Mouse (Mus musculus) frontal cortex, postnatal 14 days (tissue): Measurements from ENCODE around the gene Chit1.

ENCODE experiments used
- DNase-seq, 2 experiments: peaks; one replicate each; pipeline ENCODE4 v3.0.0; 2022; ENCODE audit warnings: low spot score in 2 of 2

Gene Chit1

GRCm38 (mm10) chr1:134142363-134142794 lies 31.3 kb downstream of the Chit1 start:
- no peak for DNase-seq

GRCm38 (mm10) chr1:134146066-134146465 lies 35.0 kb downstream of the Chit1 start:
- DNase-seq, result peak; percentile 34 to 40

- no peak for DNase-seq
Measured at GRCm38 (mm10) chr1:134150076-134150475, 39.0 kb downstream of the Chit1 start.

- DNase-seq, result no peak
Measured at GRCm38 (mm10) chr1:134150745-134151144, 39.7 kb downstream of the Chit1 start.

GRCm38 (mm10) chr1:134151655-134152412 lies 40.8 kb downstream of the Chit1 start:
- peak; percentile 45 to 76 for DNase-seq

- DNase-seq, result no peak
Measured at GRCm38 (mm10) chr1:134152626-134153590, 41.9 kb downstream of the Chit1 start.

GRCm38 (mm10) chr1:134154121-134154520 lies 43.1 kb downstream of the Chit1 start:
- DNase-seq, result no peak

GRCm38 (mm10) chr1:134154655-134155054 lies 43.6 kb downstream of the Chit1 start:
- no peak for DNase-seq

- DNase-seq, result no peak
Measured at GRCm38 (mm10) chr1:134160404-134160803, 49.4 kb downstream of the Chit1 start.

- no peak for DNase-seq
Measured at GRCm38 (mm10) chr1:134161399-134161798, 50.4 kb downstream of the Chit1 start.

GRCm38 (mm10) chr1:134162510-134163225 lies 51.6 kb downstream of the Chit1 start:
- DNase-seq, result no peak

- DNase-seq, result no peak
Measured at GRCm38 (mm10) chr1:134163476-134163875, 52.4 kb downstream of the Chit1 start.

GRCm38 (mm10) chr1:134164454-134164853 lies 53.4 kb downstream of the Chit1 start:
- DNase-seq, result no peak

GRCm38 (mm10) chr1:134166547-134166946 lies 55.5 kb downstream of the Chit1 start:
- no peak for DNase-seq

GRCm38 (mm10) chr1:134167416-134168305 lies 56.6 kb downstream of the Chit1 start:
- no peak for DNase-seq

- DNase-seq, result no peak
Measured at GRCm38 (mm10) chr1:134168567-134168966, 57.5 kb downstream of the Chit1 start.

GRCm38 (mm10) chr1:134168985-134169697 lies 58.1 kb downstream of the Chit1 start:
- DNase-seq, result no peak

- no peak for DNase-seq
Measured at GRCm38 (mm10) chr1:134173081-134173480, 62.0 kb downstream of the Chit1 start.

- no peak for DNase-seq
Measured at GRCm38 (mm10) chr1:134177976-134178375, 66.9 kb downstream of the Chit1 start.

GRCm38 (mm10) chr1:134182025-134182424 lies 71.0 kb downstream of the Chit1 start, which contains the start of gene Chil1:
Gene Chil1 (plus strand): TSS chr1:134182176.
- DNase-seq, result no peak
